Mouse (Mus musculus) stomach, postnatal 0 days (tissue): Measurements from ENCODE around the gene Ufm1. TPM values are rescaled to one million over a fixed set of nuclear protein-coding genes. Genes with fewer than 3 reads are reported as not detected.

Experiments
- ATAC-seq: fragments of 200-750 bp; cut with Nextera tagmentation; 2 replicates; pipeline ENCODE4 v1.8.0; 2017; ENCODE audit not compliant: low FRiP score, low TSS enrichment
- DNase-seq: peaks from one replicate; pipeline ENCODE4 v3.0.0-alpha.2; 2016; ENCODE audit warnings: low spot score
- H3K27ac ChIP-seq: fragments of 300-500 bp; sonication (generic); replicated peaks from 2 replicates; pipeline ENCODE4 v1.5.1; 2014; ENCODE audit warnings: mild to moderate bottlenecking, control low read depth
- H3K27me3 ChIP-seq: fragments of 300-500 bp; sonication (generic); 2 replicates; pipeline ENCODE4 v1.6.1; 2014; ENCODE audit warnings: low read length; ENCODE audit not compliant: control insufficient read depth, insufficient read depth
- H3K36me3 ChIP-seq: fragments of 300-500 bp; sonication (generic); 2 replicates; pipeline ENCODE4 v1.6.1; 2014; ENCODE audit warnings: low read length, mixed read lengths; ENCODE audit not compliant: control insufficient read depth, insufficient read depth
- H3K4me1 ChIP-seq: fragments of 300-500 bp; sonication (generic); replicated peaks from 2 replicates; pipeline ENCODE4 v1.6.1; 2014; ENCODE audit warnings: antibody characterized with exemption; ENCODE audit not compliant: control insufficient read depth, insufficient read depth
- H3K4me2 ChIP-seq: fragments of 300-500 bp; sonication (generic); replicated peaks from 2 replicates; pipeline ENCODE4 v1.6.1; 2014; ENCODE audit warnings: low read depth, mild to moderate bottlenecking, control low read depth, moderate library complexity
- H3K4me3 ChIP-seq: fragments of 300-500 bp; sonication (generic); 2 replicates; pipeline ENCODE4 v1.5.1; 2014; ENCODE audit warnings: low read depth, low read length, control low read depth
- H3K9ac ChIP-seq: fragments of 300-500 bp; sonication (generic); 2 replicates; pipeline ENCODE4 v1.6.1; 2014; ENCODE audit warnings: mild to moderate bottlenecking, low read length, control low read depth, mixed read lengths
- H3K9me3 ChIP-seq: fragments of 300-500 bp; sonication (generic); 2 replicates; pipeline ENCODE4 v1.6.1; 2016; ENCODE audit warnings: low read length; ENCODE audit not compliant: control insufficient read depth
- CTCF ChIP-seq: IDR thresholded peaks from 2 replicates; pipeline ENCODE4 v1.5.1; 2016; ENCODE audit warnings: antibody characterized with exemption, low read depth, mild to moderate bottlenecking, moderate library complexity
- EP300 ChIP-seq: optimal IDR thresholded peaks from 2 replicates; pipeline ENCODE3; 2016; ENCODE audit warnings: antibody characterized with exemption
- WGBS: fragments of 180-500 bp; shearing (Covaris S2); extraction: QIAGEN DNeasy Blood & Tissue Kit; methylation state at CpG from one replicate; pipeline ENCODE4 v1.1.7; 2014; 5-methylcytosine and 5-hydroxymethylcytosine counted together
- polyA plus RNA-seq: library from polyadenylated mRNA; unstranded; fragments of >200 nt; fragmentation: Nextera tagmentation; extraction: Ambion mirVana; gene quantifications from 2 replicates; pipeline ENCODE4 v1.2.1, GENCODE M21; 2015

The Ufm1 gene
- polyA plus RNA-seq, 1 experiment from 2014 or later = 163 TPM

DNA sequence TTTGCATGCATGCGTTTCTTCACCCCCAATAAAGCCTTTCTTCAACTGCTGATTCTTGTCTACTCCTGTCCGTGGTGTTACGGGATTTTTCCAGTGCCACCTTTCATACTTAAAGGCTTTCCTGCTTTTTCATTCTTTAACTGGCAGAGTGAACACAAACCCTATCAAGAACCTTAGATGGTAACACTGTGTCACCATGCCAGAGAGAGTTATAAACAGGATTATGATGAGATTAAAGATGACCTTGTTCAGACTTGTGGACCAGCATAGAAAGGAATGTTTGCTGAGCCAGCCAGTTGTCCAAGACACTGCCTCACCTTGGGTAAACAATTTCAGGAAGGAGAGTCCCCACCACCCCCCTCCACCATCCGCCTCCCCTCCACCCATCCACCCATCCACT lies 4.6 kb upstream of the Ufm1 start:
- TF ChIP-seq EP300 (no peak), CTCF (no peak)
- H3K27ac ChIP-seq = peak overlapping the region; percentile 76
- WGBS = 36% methylated on average over 4 of the region's 4 CpGs

DNA sequence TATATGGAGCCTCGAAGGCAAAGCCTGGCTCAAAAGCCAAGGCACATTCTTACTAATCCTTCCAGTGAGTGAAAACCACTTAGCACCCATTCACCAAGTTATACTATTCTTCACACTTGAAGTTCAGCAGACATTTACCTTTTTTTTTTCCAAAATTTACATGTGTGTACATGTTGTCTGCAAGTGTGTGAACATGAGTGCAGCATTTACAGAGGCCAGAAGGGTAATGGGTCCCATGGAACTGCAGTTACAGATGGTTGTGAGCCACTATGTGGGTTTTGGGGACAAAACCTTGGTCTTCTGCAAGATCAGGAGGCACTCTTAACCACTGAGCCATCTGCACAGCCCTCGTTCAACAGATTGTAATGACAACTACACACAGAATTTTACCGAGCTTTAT lies 8.8 kb downstream of the Ufm1 start:
- WGBS = 78% methylated on average over 3 of the region's 3 CpGs
- ATAC-seq = no peak
- no peak overlapping the region for H3K27ac ChIP-seq
- DNase-seq = no peak
- H3K4me2 ChIP-seq = no peak overlapping the region
- H3K36me3 ChIP-seq = peaks cover 2% of the 10 kb centered on the region; the same call in 1 of the 2 replicates
- H3K9ac ChIP-seq = no peak overlapping the region
- no peaks in the 10 kb centered on the region for H3K9me3 ChIP-seq
- TF ChIP-seq CTCF (no peak), EP300 (no peak)
- H3K4me3 ChIP-seq = no peak overlapping the region
- no peaks in the 10 kb centered on the region for H3K27me3 ChIP-seq
- H3K4me1 ChIP-seq = no peaks in the 10 kb centered on the region

More for the DNA sequence above, 4.6 kb upstream of the Ufm1 start:
- no peaks in the 10 kb centered on the region for H3K27me3 ChIP-seq
- no peak for DNase-seq
- 0 out of 2 replicates have a peak, but pooled peaks cover 3% of the 10 kb centered on the region for H3K4me1 ChIP-seq
- H3K4me2 ChIP-seq = no peak overlapping the region
- H3K9ac ChIP-seq = no peak overlapping the region
- no peak overlapping the region for H3K4me3 ChIP-seq
- no peaks in the 10 kb centered on the region for H3K9me3 ChIP-seq
- ATAC-seq = no peak
- no peaks in the 10 kb centered on the region for H3K36me3 ChIP-seq

DNA sequence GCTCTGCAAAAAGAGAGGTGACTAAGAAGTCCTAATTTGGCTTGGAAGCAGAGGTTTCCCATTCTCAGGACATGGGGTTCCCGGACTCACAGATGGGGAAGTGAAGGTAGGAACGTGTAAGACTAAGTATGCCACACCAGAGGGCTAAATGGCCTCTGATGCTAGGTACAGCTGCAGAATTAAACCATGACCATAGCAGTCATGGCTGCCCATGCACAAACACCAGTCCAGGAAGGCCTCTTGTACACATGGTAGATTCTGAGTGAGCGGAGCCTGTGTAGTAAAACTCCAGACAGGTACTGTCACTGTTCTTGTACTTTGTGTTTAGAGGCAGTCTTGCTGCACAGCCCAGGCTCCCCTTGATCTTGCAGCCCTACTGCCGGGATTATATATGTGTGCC lies 9.4 kb downstream of the Ufm1 start:
- H3K9ac ChIP-seq = no peak overlapping the region
- peaks cover 2% of the 10 kb centered on the region; the same call in 1 of the 2 replicates for H3K36me3 ChIP-seq
- no peaks in the 10 kb centered on the region for H3K4me1 ChIP-seq
- no peak overlapping the region for H3K27ac ChIP-seq
- H3K4me2 ChIP-seq = no peak overlapping the region
- no peaks in the 10 kb centered on the region for H3K9me3 ChIP-seq
- ATAC-seq = no peak
- no peak overlapping the region for H3K4me3 ChIP-seq
- no peaks in the 10 kb centered on the region for H3K27me3 ChIP-seq
- no peak for DNase-seq
- WGBS = 74% methylated on average over 4 of the region's 4 CpGs
- no peak for TF ChIP-seq EP300
- TF ChIP-seq CTCF = no peak

DNA sequence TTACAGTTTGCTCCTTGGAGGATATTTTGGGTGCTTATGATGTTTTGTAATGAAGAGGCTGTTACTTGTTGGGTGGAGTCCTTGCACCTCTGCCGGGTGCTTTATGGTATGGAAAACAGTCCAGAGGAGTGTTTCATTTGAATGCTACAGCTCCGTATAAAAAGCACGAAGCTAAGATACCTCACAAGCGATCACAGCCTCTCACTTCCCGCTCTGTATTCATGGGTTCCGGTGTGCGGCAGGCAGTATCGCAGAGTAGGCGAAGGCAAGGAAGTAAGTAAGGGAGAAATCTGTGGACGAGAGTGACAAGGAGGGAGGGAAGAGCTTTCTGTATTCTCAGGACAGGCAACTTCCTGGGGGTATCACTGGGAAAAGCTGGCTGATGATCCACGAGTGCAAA lies 15.4 kb downstream of the Ufm1 start:
- Histone ChIP-seq H3K4me2 (no peak overlapping the region), H3K27me3 (no peaks in the 10 kb centered on the region), H3K9me3 (no peaks in the 10 kb centered on the region), H3K4me1 (peaks cover 2% of the 10 kb centered on the region; the same call in 1 of the 2 replicates), H3K36me3 (no peaks in the 10 kb centered on the region), H3K4me3 (no peak overlapping the region), H3K27ac (no peak overlapping the region), H3K9ac (no peak overlapping the region)
- TF ChIP-seq EP300 (no peak), CTCF (no peak)
- DNase-seq (no peak), ATAC-seq (no peak)
- WGBS = 76% methylated on average over 11 of the region's 11 CpGs

DNA sequence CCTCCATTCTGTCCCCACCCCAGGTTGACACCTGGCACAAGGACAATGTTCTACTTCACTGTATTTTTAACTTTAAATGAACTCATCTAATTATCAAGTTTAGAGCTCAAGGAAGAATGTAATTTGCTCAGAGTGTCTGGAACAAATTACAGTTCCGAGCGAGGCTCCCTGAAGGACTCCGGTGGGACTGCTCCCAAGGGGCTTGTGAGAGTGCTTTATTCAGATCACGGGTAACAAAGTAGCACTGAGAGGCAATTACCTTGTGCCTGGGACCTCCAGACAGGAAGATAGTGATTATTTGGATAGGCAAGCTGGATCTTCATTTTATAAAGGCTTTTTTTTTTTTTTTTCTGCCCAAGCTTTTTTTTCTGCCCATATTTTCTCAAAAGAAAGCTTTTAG lies 15.9 kb downstream of the Ufm1 start:
- H3K9ac ChIP-seq = no peak overlapping the region
- peaks cover 2% of the 10 kb centered on the region; the same call in 1 of the 2 replicates for H3K4me1 ChIP-seq
- H3K27me3 ChIP-seq = no peaks in the 10 kb centered on the region
- ATAC-seq (no peak), DNase-seq (no peak)
- 79% methylated on average over 4 of the region's 4 CpGs for WGBS
- no peaks in the 10 kb centered on the region for H3K36me3 ChIP-seq
- TF ChIP-seq CTCF (no peak), EP300 (no peak)
- no peak overlapping the region for H3K4me3 ChIP-seq
- no peak overlapping the region for H3K4me2 ChIP-seq
- H3K27ac ChIP-seq = no peak overlapping the region
- H3K9me3 ChIP-seq = no peaks in the 10 kb centered on the region

DNA sequence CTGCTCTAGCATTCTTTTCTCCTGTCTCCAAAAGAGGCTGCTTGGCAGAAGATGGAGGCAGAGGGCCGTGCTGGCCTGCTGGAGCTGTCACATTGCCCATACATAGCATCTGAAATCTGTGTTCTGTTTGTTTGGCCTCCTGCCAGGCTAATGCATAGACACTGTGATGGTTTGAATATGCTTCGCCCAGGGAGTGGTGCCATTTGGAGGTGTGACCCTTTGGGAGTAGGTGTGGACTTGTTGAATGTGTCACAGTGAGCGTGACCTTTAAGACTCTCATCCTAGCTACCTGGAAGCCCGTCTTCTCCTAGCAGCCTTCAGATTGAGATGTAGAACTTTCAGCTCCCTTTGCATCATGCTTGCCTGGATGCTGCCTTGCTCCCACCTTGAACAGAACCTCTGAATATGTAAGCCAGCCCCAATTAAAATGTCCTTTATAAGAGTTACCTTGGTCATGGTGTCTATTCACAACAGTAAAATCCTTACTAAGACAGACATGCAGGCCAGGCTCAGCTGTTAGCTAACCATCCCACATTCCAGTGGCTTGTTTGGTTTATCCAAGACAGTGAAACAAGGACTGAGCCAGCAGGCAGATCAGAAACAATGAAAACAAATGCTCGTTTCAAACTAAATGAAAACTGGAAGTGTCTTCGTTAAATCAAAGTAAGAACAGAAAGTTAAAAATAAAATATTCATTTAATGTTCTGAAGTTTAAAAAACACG lies 17.3 kb downstream of the Ufm1 start:
- Histone ChIP-seq H3K9ac (no peak overlapping the region), H3K4me1 (peaks cover 2% of the 10 kb centered on the region; the same call in 1 of the 2 replicates), H3K4me3 (no peak overlapping the region), H3K4me2 (0 out of 2 replicates have a peak overlapping the region, but pooled peaks have one; percentile 5), H3K27ac (no peak overlapping the region), H3K27me3 (no peaks in the 10 kb centered on the region), H3K9me3 (no peaks in the 10 kb centered on the region), H3K36me3 (no peaks in the 10 kb centered on the region)
- WGBS = 44% methylated on average over 7 of the region's 7 CpGs
- no peak for TF ChIP-seq EP300
- 0 out of 2 replicates have a peak, but pooled peaks have one; percentile 4 for TF ChIP-seq CTCF
- no peak for DNase-seq
- ATAC-seq = no peak
